ENCODE assay signal across 8 mouse cellular contexts in the genomic region with DNA sequence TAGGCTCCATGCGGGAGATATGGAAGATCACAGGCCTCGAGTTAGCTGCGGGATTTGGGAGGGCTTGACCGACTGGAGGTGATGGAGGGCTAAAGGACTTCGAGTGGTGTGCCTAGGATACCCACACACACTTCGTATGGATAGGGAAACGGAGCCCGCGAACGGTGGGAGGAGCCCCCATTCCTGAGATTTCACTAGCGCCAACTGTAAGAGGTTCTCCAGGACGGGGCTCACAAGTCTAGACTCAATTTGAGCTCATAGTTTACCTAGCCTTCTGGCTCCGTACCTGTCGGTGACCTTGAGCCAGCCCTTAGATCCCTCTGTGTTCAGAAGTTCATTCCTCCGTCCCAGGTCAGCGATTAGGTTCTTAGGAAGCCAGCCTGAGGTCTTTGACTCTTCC. TPM values are rescaled to one million over a fixed set of nuclear protein-coding genes. Genes with fewer than 3 reads are reported as not detected.
A peak's percentile ranks its signal among the peaks of the same experiment; 100 is the strongest.
DNase-seq lines count a peak whose midpoint lies in the region; ATAC-seq and TF ChIP-seq lines count a peak whose summit lies in the region.

No protein-coding gene starts in this region.

- peak overlapping the region; percentile 59 for H3K4me3 ChIP-seq in neural tube, embryonic 11.5 days (ENCODE audit: low read depth, low read length)
- peak overlapping the region; percentile 52 for H3K4me3 ChIP-seq in hindbrain, embryonic 12.5 days
- H3K4me3 ChIP-seq in lung, adult 2 months (replicated peaks; ENCODE audit: extremely low read depth, low read depth, low read length): peak overlapping the region; percentile 86

- peak; percentile 39; the same call in 1 of the 2 replicates for ATAC-seq in neural tube, embryonic 11.5 days (ENCODE audit: insufficient read depth, low FRiP score, low TSS enrichment)
- ATAC-seq in hindbrain, embryonic 12.5 days (ENCODE audit: low FRiP score): no peak; the same call in 1 of the 2 replicates

- WGBS in neural tube, embryonic 11.5 days: 21% methylated on average over 16 of the region's 16 CpGs
- 11% methylated on average over 16 of the region's 16 CpGs for whole genome bisulfite sequencing in hindbrain, embryonic 12.5 days
- under 1% methylated on average over 16 of the region's 16 CpGs for WGBS in lung, adult 2 months

- no peaks in the 10 kb centered on the region for H3K36me3 ChIP-seq in neural tube, embryonic 11.5 days (ENCODE audit: control insufficient read depth, insufficient read depth, low read length)
- H3K36me3 ChIP-seq in hindbrain, embryonic 12.5 days: peaks cover 8% of the 10 kb centered on the region

- H3K4me1 ChIP-seq in neural tube, embryonic 11.5 days (ENCODE audit: control insufficient read depth, insufficient read depth, low read length): peaks cover 6% of the 10 kb centered on the region; the same call in 1 of the 2 replicates
- peaks cover 15% of the 10 kb centered on the region for H3K4me1 ChIP-seq in hindbrain, embryonic 12.5 days
- H3K4me1 ChIP-seq in lung, adult 2 months (ENCODE audit: control insufficient read depth, insufficient read depth, low read length): peaks cover 18% of the 10 kb centered on the region

- peak overlapping the region; percentile 90 for H3K4me2 ChIP-seq in neural tube, embryonic 11.5 days (ENCODE audit: low read depth)
- H3K4me2 ChIP-seq in hindbrain, embryonic 12.5 days (replicated peaks): peak overlapping the region; percentile 72

- no peaks in the 10 kb centered on the region for H3K27me3 ChIP-seq in neural tube, embryonic 11.5 days (ENCODE audit: control insufficient read depth, insufficient read depth, low read length)
- H3K27me3 ChIP-seq in hindbrain, embryonic 12.5 days: peaks cover 13% of the 10 kb centered on the region

- H3K9ac ChIP-seq in neural tube, embryonic 11.5 days (ENCODE audit: low read length): peak overlapping the region; percentile 66
- H3K9ac ChIP-seq in hindbrain, embryonic 12.5 days: peak overlapping the region; percentile 66

- 0 out of 2 replicates have a peak, but pooled peaks have one; percentile 8 for TF ChIP-seq POLR2A in lung, adult 2 months (IDR thresholded peaks at IDR 0.05; ENCODE audit: borderline replicate concordance, extremely low read depth, low read depth, low read length)

- H3K27ac ChIP-seq in neural tube, embryonic 11.5 days (ENCODE audit: low read depth, low read length): no peak overlapping the region
- no peak overlapping the region for H3K27ac ChIP-seq in hindbrain, embryonic 12.5 days

- DNase-seq in neural tube, embryonic 11.5 days (ENCODE audit: low spot score): no peak
- DNase-seq in neural tube, embryonic 10.5 days (ENCODE audit: extremely low spot score, low spot score): no peak
- no peak for DNase-seq in lung, adult 2 months
- DNase-seq in testis, postnatal 10 days (ENCODE audit: low spot score): peak; percentile 56
- DNase-seq in ovary, postnatal 14 days (ENCODE audit: low spot score): no peak
- DNase-seq in embryo, embryonic 10 days (ENCODE audit: low spot score): no peak
- DNase-seq in cerebellum, postnatal 25 days: no peak

- H3K9me3 ChIP-seq in neural tube, embryonic 11.5 days (ENCODE audit: control insufficient read depth, low read length): no peaks in the 10 kb centered on the region
- no peaks in the 10 kb centered on the region for H3K9me3 ChIP-seq in hindbrain, embryonic 12.5 days (replicated peaks)

- TF ChIP-seq CTCF in lung, adult 2 months (IDR thresholded peaks at IDR 0.05; ENCODE audit: insufficient read depth, low read length): no peak

RNA-seq across cellular contexts. Expression of gene Cish, which starts 1.2 kb away (rescaled TPM):
- 5.1 and 6.4 TPM in 2 replicates for polyA plus RNA-seq in neural tube, embryonic 11.5 days (2014; fragmentation: Nextera tagmentation; extraction: Ambion mirVana)
- 6.8 and 8.0 TPM in 2 replicates for polyA plus RNA-seq in hindbrain, embryonic 12.5 days (2016; fragmentation: Nextera tagmentation; extraction: Ambion mirVana)
- polyA plus RNA-seq in lung, adult 2 months (2012; rRNA removed): 61.1 and 72.2 TPM in 2 replicates

RNA-seq across cellular contexts. Expression of gene Mapkapk3, which starts 7.4 kb away (rescaled TPM):
- polyA plus RNA-seq in neural tube, embryonic 11.5 days (2014; fragmentation: Nextera tagmentation; extraction: Ambion mirVana): 3.6 and 4.8 TPM in 2 replicates
- polyA plus RNA-seq in hindbrain, embryonic 12.5 days (2016; fragmentation: Nextera tagmentation; extraction: Ambion mirVana): 3.9 and 5.0 TPM in 2 replicates
- polyA plus RNA-seq in lung, adult 2 months (2012; rRNA removed): 29.3 and 41.1 TPM in 2 replicates

RNA-seq across cellular contexts. Expression of gene Hemk1, which starts 41.1 kb away (rescaled TPM):
- 11.1 and 12.4 TPM in 2 replicates for polyA plus RNA-seq in neural tube, embryonic 11.5 days (2014; fragmentation: Nextera tagmentation; extraction: Ambion mirVana)
- polyA plus RNA-seq in hindbrain, embryonic 12.5 days (2016; fragmentation: Nextera tagmentation; extraction: Ambion mirVana): 12.1 and 14.1 TPM in 2 replicates
- 16.9 and 21.0 TPM in 2 replicates for polyA plus RNA-seq in lung, adult 2 months (2012; rRNA removed)

RNA-seq across cellular contexts. Expression of gene 6430571L13Rik, which starts 43.3 kb away (rescaled TPM):
- 1.4 and 2.0 TPM in 2 replicates for polyA plus RNA-seq in neural tube, embryonic 11.5 days (2014; fragmentation: Nextera tagmentation; extraction: Ambion mirVana)
- polyA plus RNA-seq in hindbrain, embryonic 12.5 days (2016; fragmentation: Nextera tagmentation; extraction: Ambion mirVana): 3.6 and 4.7 TPM in 2 replicates
- polyA plus RNA-seq in lung, adult 2 months (2012; rRNA removed): 0.34 and 1.1 TPM in 2 replicates
